Mouse (Mus musculus): Measurements from ENCODE around the gene Pde4b.

GRCm38 (mm10) chr4:102567111-102567510 lies 479.8 kb downstream of the Pde4b start:
- TF ChIP-seq CTCF (IDR thresholded peaks at IDR 0.05; ENCODE audit: low read depth, low read length), result no peak
- no peak for TF ChIP-seq POLR2A (IDR thresholded peaks at IDR 0.05; ENCODE audit: insufficient read depth, low read length)
- TF ChIP-seq EP300 (IDR thresholded peaks at IDR 0.05; ENCODE audit: insufficient read depth, low read depth, low read length), result no peak

Measured in ES-Bruce4 (cell line).